Mouse (Mus musculus): ENCODE measurements around the gene Adcy9. TPM values are rescaled to one million over a fixed set of nuclear protein-coding genes. Genes with fewer than 3 reads are reported as not detected.

The Adcy9 gene
- polyA plus RNA-seq (2014; fragmentation: Nextera tagmentation; extraction: Ambion mirVana): 1.3 and 1.4 TPM in 2 replicates

DNA sequence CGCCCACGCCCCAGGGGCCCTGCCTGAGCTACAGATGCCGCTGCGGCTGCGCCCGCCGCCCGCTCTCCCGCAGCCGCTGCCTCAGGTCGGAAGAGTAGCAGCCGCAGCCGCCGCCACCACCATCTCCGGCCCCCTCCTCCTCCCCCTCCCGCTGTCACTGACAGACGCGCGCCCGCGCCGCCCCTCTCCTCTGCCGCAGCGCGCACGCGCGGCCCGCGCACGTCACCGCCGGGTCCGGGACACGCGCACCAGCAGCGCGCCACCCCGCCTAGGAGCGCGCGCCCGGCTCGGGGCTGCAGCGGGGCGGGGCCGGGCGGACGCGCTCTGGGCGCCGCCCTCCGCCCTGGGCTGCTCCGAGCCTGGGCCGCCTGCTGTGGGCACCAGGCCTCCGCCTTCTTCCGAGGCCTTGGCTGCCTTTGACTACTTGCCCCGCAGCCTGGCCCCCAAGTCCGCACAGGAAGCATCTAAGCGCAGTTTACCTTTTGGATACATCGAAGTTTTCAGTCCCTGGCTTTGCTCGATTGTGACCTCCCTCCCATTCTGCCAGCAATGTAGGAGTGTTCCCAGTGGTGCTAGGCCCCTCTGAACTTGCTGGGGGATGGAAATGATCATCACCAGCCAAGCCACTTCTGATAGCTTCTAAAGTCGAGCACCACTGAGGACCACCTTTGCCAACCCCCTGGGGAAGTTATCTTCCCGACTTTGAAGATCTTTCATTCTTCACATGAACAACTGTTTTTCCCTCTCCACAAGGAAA is at the start of gene Adcy9:
TSS of gene Adcy9 (minus strand) at position 201 of the 757 bp plus-strand sequence.
- Histone ChIP-seq H3K9me3 (ENCODE audit: low read depth, low read length) (no peaks in the 10 kb centered on the region), H3K9ac (peak within 1 kb of the TSS; percentile 61), H3K27ac (ENCODE audit: low read depth) (peak within 1 kb of the TSS; percentile 46), H3K4me2 (peak within 1 kb of the TSS; percentile 99), H3K27me3 (ENCODE audit: insufficient read depth, low read length) (peaks cover 14% of the 10 kb centered on the region), H3K4me1 (ENCODE audit: insufficient read depth) (peaks cover 4% of the 10 kb centered on the region), H3K4me3 (ENCODE audit: low read depth, low read length) (peak within 1 kb of the TSS; percentile 74), H3K36me3 (ENCODE audit: insufficient read depth) (no peaks in the 10 kb centered on the region)
- TF ChIP-seq CTCF (IDR thresholded peaks at IDR 0.05; ENCODE audit: low read depth): no peak
- DNase-seq: peak; percentile 96
- ATAC-seq (ENCODE audit: insufficient read depth): peak; percentile 93
- WGBS: 1% methylated on average over 25 of the region's 64 CpGs

GRCm38 (mm10) chr16:4469599-4470352 is 49.5 kb upstream of the Adcy9 start:
- Histone ChIP-seq H3K27ac (ENCODE audit: low read depth) (no peak overlapping the region), H3K9me3 (ENCODE audit: low read depth, low read length) (no peaks in the 10 kb centered on the region), H3K9ac (no peak overlapping the region), H3K4me1 (ENCODE audit: insufficient read depth) (peaks cover 3% of the 10 kb centered on the region; the same call in 1 of the 2 replicates), H3K4me3 (ENCODE audit: low read depth, low read length) (no peak overlapping the region), H3K27me3 (ENCODE audit: insufficient read depth, low read length) (no peaks in the 10 kb centered on the region), H3K4me2 (no peak overlapping the region), H3K36me3 (ENCODE audit: insufficient read depth) (no peaks in the 10 kb centered on the region)
- 57% methylated on average over 10 of the region's 10 CpGs for WGBS
- ATAC-seq (ENCODE audit: insufficient read depth) (no peak), DNase-seq (no peak)
- no peak for TF ChIP-seq CTCF (IDR thresholded peaks at IDR 0.05; ENCODE audit: low read depth)

GRCm38 (mm10) chr16:4464529-4465089 is 44.3 kb upstream of the Adcy9 start:
- WGBS: 59% methylated on average over 9 of the region's 9 CpGs
- no peaks in the 10 kb centered on the region for H3K36me3 ChIP-seq (ENCODE audit: insufficient read depth)
- no peak for ATAC-seq (ENCODE audit: insufficient read depth)

GRCm38 (mm10) chr16:4457927-4458326 is 37.6 kb upstream of the Adcy9 start:
- no peaks in the 10 kb centered on the region for H3K9me3 ChIP-seq (ENCODE audit: low read depth, low read length)

More at GRCm38 (mm10) chr16:4464529-4465089, 44.3 kb upstream of the Adcy9 start:
- Histone ChIP-seq H3K27me3 (ENCODE audit: insufficient read depth, low read length) (no peaks in the 10 kb centered on the region), H3K4me1 (ENCODE audit: insufficient read depth) (no peaks in the 10 kb centered on the region), H3K4me2 (no peak overlapping the region), H3K4me3 (ENCODE audit: low read depth, low read length) (no peak overlapping the region), H3K9ac (no peak overlapping the region), H3K27ac (ENCODE audit: low read depth) (no peak overlapping the region), H3K9me3 (ENCODE audit: low read depth, low read length) (no peaks in the 10 kb centered on the region)
- no peak for DNase-seq
- no peak for TF ChIP-seq CTCF (IDR thresholded peaks at IDR 0.05; ENCODE audit: low read depth)

GRCm38 (mm10) chr16:4456391-4456790 is 36.1 kb upstream of the Adcy9 start:
- DNase-seq: no peak
- no peaks in the 10 kb centered on the region for H3K9me3 ChIP-seq (ENCODE audit: low read depth, low read length)
- no peak overlapping the region for H3K4me2 ChIP-seq
- no peaks in the 10 kb centered on the region for H3K27me3 ChIP-seq (ENCODE audit: insufficient read depth, low read length)
- no peak overlapping the region for H3K27ac ChIP-seq (ENCODE audit: low read depth)
- H3K9ac ChIP-seq: no peak overlapping the region
- no peak for TF ChIP-seq CTCF (IDR thresholded peaks at IDR 0.05; ENCODE audit: low read depth)
- H3K4me1 ChIP-seq (ENCODE audit: insufficient read depth): no peaks in the 10 kb centered on the region
- ATAC-seq (ENCODE audit: insufficient read depth): no peak
- no peak overlapping the region for H3K4me3 ChIP-seq (ENCODE audit: low read depth, low read length)
- WGBS: 81% methylated on average over 5 of the region's 5 CpGs
- H3K36me3 ChIP-seq (ENCODE audit: insufficient read depth): no peaks in the 10 kb centered on the region

More at GRCm38 (mm10) chr16:4457927-4458326, 37.6 kb upstream of the Adcy9 start:
- Histone ChIP-seq H3K36me3 (ENCODE audit: insufficient read depth) (no peaks in the 10 kb centered on the region), H3K9ac (no peak overlapping the region), H3K4me3 (ENCODE audit: low read depth, low read length) (no peak overlapping the region), H3K4me2 (no peak overlapping the region), H3K4me1 (ENCODE audit: insufficient read depth) (no peaks in the 10 kb centered on the region), H3K27me3 (ENCODE audit: insufficient read depth, low read length) (no peaks in the 10 kb centered on the region), H3K27ac (ENCODE audit: low read depth) (no peak overlapping the region)
- TF ChIP-seq CTCF (IDR thresholded peaks at IDR 0.05; ENCODE audit: low read depth): no peak
- DNase-seq (no peak), ATAC-seq (ENCODE audit: insufficient read depth) (no peak)
- 65% methylated on average over 3 of the region's 3 CpGs for WGBS

DNA sequence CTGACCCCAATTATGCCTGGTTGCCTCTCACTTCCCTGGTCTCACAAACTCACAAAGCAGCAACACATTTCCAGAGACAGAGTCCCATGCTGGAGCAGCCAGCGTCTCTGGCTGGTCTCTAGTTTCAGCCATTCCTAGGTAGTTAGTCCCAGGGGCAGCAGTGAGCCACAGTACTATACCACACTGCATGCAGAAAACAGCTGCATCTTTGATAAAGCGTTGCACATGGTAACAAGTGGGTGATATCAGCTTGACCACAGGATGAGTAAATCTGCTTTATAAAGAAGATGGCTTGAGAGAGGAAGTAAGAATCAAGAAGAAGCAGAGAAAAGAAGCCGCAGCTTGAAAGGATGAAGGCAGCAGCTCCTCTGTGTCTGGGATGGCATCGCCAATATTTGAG is 35.4 kb upstream of the Adcy9 start:
- H3K27me3 ChIP-seq (ENCODE audit: insufficient read depth, low read length): no peaks in the 10 kb centered on the region
- ATAC-seq (ENCODE audit: insufficient read depth) (no peak), DNase-seq (no peak)
- no peak overlapping the region for H3K4me3 ChIP-seq (ENCODE audit: low read depth, low read length)
- no peaks in the 10 kb centered on the region for H3K9me3 ChIP-seq (ENCODE audit: low read depth, low read length)
- H3K9ac ChIP-seq: no peak overlapping the region
- no peak for TF ChIP-seq CTCF (IDR thresholded peaks at IDR 0.05; ENCODE audit: low read depth)
- no peak overlapping the region for H3K27ac ChIP-seq (ENCODE audit: low read depth)
- H3K4me2 ChIP-seq: no peak overlapping the region
- H3K36me3 ChIP-seq (ENCODE audit: insufficient read depth): no peaks in the 10 kb centered on the region
- 79% methylated on average over 4 of the region's 4 CpGs for whole genome bisulfite sequencing
- H3K4me1 ChIP-seq (ENCODE audit: insufficient read depth): no peaks in the 10 kb centered on the region

DNA sequence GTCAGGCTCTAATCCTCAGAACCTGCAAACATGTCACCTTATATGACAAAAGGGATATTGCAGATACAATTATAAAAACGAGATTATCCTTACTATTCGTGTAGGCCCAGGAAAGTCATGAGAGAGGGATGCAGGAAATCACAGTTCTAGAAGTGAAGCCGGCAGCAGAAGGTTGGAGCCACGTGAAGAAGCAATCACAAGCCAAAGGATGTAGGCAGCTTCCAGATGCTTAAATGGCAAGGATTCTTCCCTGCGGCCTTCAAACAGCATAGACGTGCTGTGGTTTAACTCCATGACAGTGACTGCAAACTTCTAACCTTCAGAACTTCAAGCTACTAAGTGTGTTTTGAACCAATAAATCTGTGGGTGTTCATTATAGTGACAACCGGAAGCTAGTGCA is 34.3 kb upstream of the Adcy9 start:
- 79% methylated on average over 7 of the region's 7 CpGs for WGBS
- H3K36me3 ChIP-seq (ENCODE audit: insufficient read depth): no peaks in the 10 kb centered on the region
- no peak for ATAC-seq (ENCODE audit: insufficient read depth)

More for the DNA sequence above, 34.3 kb upstream of the Adcy9 start:
- no peaks in the 10 kb centered on the region for H3K4me1 ChIP-seq (ENCODE audit: insufficient read depth)
- H3K4me2 ChIP-seq: no peak overlapping the region
- no peak for TF ChIP-seq CTCF (IDR thresholded peaks at IDR 0.05; ENCODE audit: low read depth)
- H3K9ac ChIP-seq: no peak overlapping the region
- DNase-seq: no peak
- H3K9me3 ChIP-seq (ENCODE audit: low read depth, low read length): no peaks in the 10 kb centered on the region
- no peak overlapping the region for H3K4me3 ChIP-seq (ENCODE audit: low read depth, low read length)
- no peak overlapping the region for H3K27ac ChIP-seq (ENCODE audit: low read depth)
- no peaks in the 10 kb centered on the region for H3K27me3 ChIP-seq (ENCODE audit: insufficient read depth, low read length)

All from lung, embryonic 14.5 days (tissue).